Mouse (Mus musculus) lung, adult 2 months (tissue): ENCODE data around the gene Dock1. TPM values are rescaled to one million over a fixed set of nuclear protein-coding genes. Genes with fewer than 3 reads are reported as not detected.
A peak's percentile ranks its signal among the peaks of the same experiment; 100 is the strongest.

Experiments
- DNase-seq: peaks from one replicate; pipeline ENCODE4 v3.0.0; 2022
- H3K4me1 ChIP-seq: fragments of 200-500 bp; 2 replicates; pipeline ENCODE4 v1.6.1; 2011; ENCODE audit warnings: low read length; ENCODE audit not compliant: control insufficient read depth, insufficient read depth
- H3K4me3 ChIP-seq: fragments of 200-500 bp; replicated peaks from 2 replicates; pipeline ENCODE3; 2011; ENCODE audit warnings: low read depth, mild to moderate bottlenecking, control low read depth, low read length; ENCODE audit errors: extremely low read depth
- CTCF ChIP-seq: fragments of 200-500 bp; IDR thresholded peaks from 2 replicates; pipeline ENCODE4 v1.5.1; 2011; ENCODE audit warnings: mild to moderate bottlenecking, low read length, control low read depth; ENCODE audit not compliant: insufficient read depth
- POLR2A ChIP-seq: fragments of 200-500 bp; IDR thresholded peaks from 2 replicates; pipeline ENCODE4 v1.6.1; 2011; ENCODE audit warnings: low read depth, mild to moderate bottlenecking, control low read depth, low read length, borderline replicate concordance; ENCODE audit errors: extremely low read depth
- WGBS: fragments of 180-500 bp; shearing (Covaris S2); methylation state at CpG from one replicate; pipeline ENCODE4 v1.1.7; 2018; 5-methylcytosine and 5-hydroxymethylcytosine counted together
- polyA plus RNA-seq: library from polyadenylated mRNA; depleted of rRNA; stranded (reverse); fragments of >200 nt; gene quantifications from 2 replicates; pipeline ENCODE4 v1.2.3, GENCODE M21; 2012

The Dock1 gene
- polyA plus RNA-seq, 1 experiment, result 18.7 TPM

- H3K4me3 ChIP-seq, result no peak overlapping the region
- TF ChIP-seq POLR2A (no peak), CTCF (no peak)
- no peak for DNase-seq
- WGBS, result 95% methylated on average over 2 of the region's 2 CpGs
- H3K4me1 ChIP-seq, result no peaks in the 10 kb centered on the region
These were observed 231.5 kb downstream of the Dock1 start for GRCm38 (mm10) chr7:134901992-134902391.

GRCm38 (mm10) chr7:134931886-134932285 is 261.4 kb downstream of the Dock1 start:
- no peak for DNase-seq
- WGBS, result 62% methylated on average over 2 of the region's 2 CpGs
- Histone ChIP-seq H3K4me1 (peaks cover 2% of the 10 kb centered on the region; the same call in 1 of the 2 replicates), H3K4me3 (no peak overlapping the region)
- TF ChIP-seq CTCF, result no peak

- 2% methylated on average over 37 of the region's 37 CpGs for WGBS
- TF ChIP-seq CTCF (no peak), POLR2A (no peak)
- H3K4me1 ChIP-seq, result peaks cover 5% of the 10 kb centered on the region; the same call in 1 of the 2 replicates
- DNase-seq, result no peak
- peak overlapping the region; percentile 27 for H3K4me3 ChIP-seq
These were observed 267.0 kb downstream of the Dock1 start for GRCm38 (mm10) chr7:134937471-134937926.

GRCm38 (mm10) chr7:134937927-134938609 is 267.6 kb downstream of the Dock1 start, which contains the start of gene Fam196a:
Fam196a (minus strand) TSS chr7:134938430.
- peak; percentile 17 for DNase-seq
- WGBS, result 4% methylated on average over 56 of the region's 71 CpGs
- H3K4me1 ChIP-seq, result peaks cover 5% of the 10 kb centered on the region; the same call in 1 of the 2 replicates
- peak within 1 kb of the TSS; percentile 27 for H3K4me3 ChIP-seq
- TF ChIP-seq CTCF, result no peak
- no peak for TF ChIP-seq POLR2A

- TF ChIP-seq POLR2A (no peak), CTCF (no peak)
- 97% methylated on average over 6 of the region's 6 CpGs for WGBS
- Histone ChIP-seq H3K4me1 (peaks cover 3% of the 10 kb centered on the region; the same call in 1 of the 2 replicates), H3K4me3 (no peak overlapping the region)
- DNase-seq, result no peak
These were observed 271.4 kb downstream of the Dock1 start for GRCm38 (mm10) chr7:134941891-134942290.

GRCm38 (mm10) chr7:134943063-134943462 is 272.6 kb downstream of the Dock1 start:
- no peak for TF ChIP-seq CTCF
- no peak for TF ChIP-seq POLR2A
- 51% methylated on average over 6 of the region's 6 CpGs for WGBS
- no peaks in the 10 kb centered on the region for H3K4me1 ChIP-seq
- DNase-seq, result no peak
- no peak overlapping the region for H3K4me3 ChIP-seq

GRCm38 (mm10) chr7:134943701-134944100 is 273.2 kb downstream of the Dock1 start:
- H3K4me3 ChIP-seq, result no peak overlapping the region
- DNase-seq, result no peak
- 74% methylated on average over 7 of the region's 7 CpGs for whole genome bisulfite sequencing
- TF ChIP-seq POLR2A (no peak), CTCF (no peak)
- H3K4me1 ChIP-seq, result no peaks in the 10 kb centered on the region

- H3K4me1 ChIP-seq, result no peaks in the 10 kb centered on the region
- H3K4me3 ChIP-seq, result no peak overlapping the region
- DNase-seq, result no peak
- TF ChIP-seq POLR2A (no peak), CTCF (no peak)
- WGBS, result 87% methylated on average over 7 of the region's 7 CpGs
These were observed 275.7 kb downstream of the Dock1 start for GRCm38 (mm10) chr7:134945925-134946716.

- WGBS, result 86% methylated on average over 6 of the region's 6 CpGs
- no peaks in the 10 kb centered on the region; the same call in 1 of the 2 replicates for H3K4me1 ChIP-seq
- H3K4me3 ChIP-seq, result no peak overlapping the region
- no peak for TF ChIP-seq POLR2A
- no peak for TF ChIP-seq CTCF
- no peak for DNase-seq
These were observed 288.6 kb downstream of the Dock1 start for GRCm38 (mm10) chr7:134959086-134959485.
